Mouse (Mus musculus): ENCODE results near the gene Sfxn5. TPM values are rescaled to one million over a fixed set of nuclear protein-coding genes. Genes with fewer than 3 reads are reported as not detected.

Sfxn5 gene
- polyA plus RNA-seq, 1 experiment from 2014 or later, result 6.7 TPM

DNA sequence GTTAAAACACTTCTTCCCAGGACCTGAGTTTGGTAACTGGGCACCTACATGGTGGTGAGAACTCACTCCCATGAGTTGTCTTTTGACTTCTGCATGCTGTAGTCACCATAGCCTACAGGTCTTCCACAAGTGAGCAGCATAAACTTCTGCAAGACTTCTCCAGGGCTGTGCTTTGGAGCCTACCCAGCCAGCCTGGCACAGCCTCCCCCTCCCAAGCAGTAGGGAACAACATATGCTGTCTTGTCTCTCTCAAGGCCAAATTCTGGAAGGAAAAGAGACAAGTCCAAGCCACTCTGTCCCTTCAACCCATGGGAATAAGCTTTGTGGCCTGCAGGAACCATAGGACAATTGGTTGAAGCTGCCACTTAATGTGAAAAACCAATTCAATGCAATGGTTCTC is 11.7 kb upstream of the Sfxn5 start:
- H3K36me3 ChIP-seq, result 0 out of 2 replicates have a peak, but pooled peaks cover 2% of the 10 kb centered on the region
- H3K27me3 ChIP-seq (replicated peaks), result no peaks in the 10 kb centered on the region
- no peak overlapping the region for H3K27ac ChIP-seq
- H3K4me1 ChIP-seq (replicated peaks), result 0 out of 2 replicates have a peak, but pooled peaks cover 2% of the 10 kb centered on the region
- no peak overlapping the region for H3K4me2 ChIP-seq (replicated peaks)
- ATAC-seq, result no peak
- no peaks in the 10 kb centered on the region for H3K9me3 ChIP-seq
- H3K9ac ChIP-seq, result no peak overlapping the region
- no peak overlapping the region for H3K4me3 ChIP-seq (replicated peaks)

DNA sequence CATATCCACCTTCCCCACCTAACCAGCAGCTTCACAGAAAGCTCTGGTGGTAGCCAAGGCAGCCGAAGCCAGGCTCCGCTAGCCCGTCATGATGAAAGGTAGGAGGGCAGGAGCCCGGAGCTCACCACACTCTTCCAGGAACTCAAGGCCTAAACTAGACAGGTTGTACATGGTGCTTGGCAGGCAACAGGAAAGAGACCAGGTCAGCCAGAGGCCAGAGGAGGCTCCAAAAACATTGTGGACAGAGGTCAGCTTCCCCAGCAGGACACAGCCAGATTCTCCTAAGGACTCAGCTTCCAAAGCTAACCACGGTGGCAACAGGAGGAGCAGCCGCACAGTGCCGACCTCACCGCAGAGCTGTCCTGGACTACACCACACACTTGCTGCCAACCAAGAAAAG is 9.8 kb upstream of the Sfxn5 start:
- ATAC-seq, result no peak
- H3K4me1 ChIP-seq (replicated peaks), result no peaks in the 10 kb centered on the region
- no peaks in the 10 kb centered on the region for H3K27me3 ChIP-seq (replicated peaks)
- no peak overlapping the region for H3K27ac ChIP-seq
- H3K36me3 ChIP-seq, result 0 out of 2 replicates have a peak, but pooled peaks cover 2% of the 10 kb centered on the region
- H3K9ac ChIP-seq, result no peak overlapping the region
- H3K4me2 ChIP-seq (replicated peaks), result no peak overlapping the region
- no peak overlapping the region for H3K4me3 ChIP-seq (replicated peaks)
- H3K9me3 ChIP-seq, result no peaks in the 10 kb centered on the region
- 85% methylated on average over 8 of the region's 8 CpGs for WGBS

GRCm38 (mm10) chr6:85341814-85342501 is 8.7 kb upstream of the Sfxn5 start:
- Histone ChIP-seq H3K4me1 (replicated peaks) (no peaks in the 10 kb centered on the region), H3K9ac (no peak overlapping the region), H3K4me2 (replicated peaks) (no peak overlapping the region), H3K27ac (no peak overlapping the region), H3K4me3 (replicated peaks) (no peak overlapping the region), H3K9me3 (no peaks in the 10 kb centered on the region), H3K36me3 (0 out of 2 replicates have a peak, but pooled peaks cover 2% of the 10 kb centered on the region), H3K27me3 (replicated peaks) (no peaks in the 10 kb centered on the region)
- no peak for ATAC-seq
- 71% methylated on average over 13 of the region's 13 CpGs for WGBS

GRCm38 (mm10) chr6:85340184-85340583 is 7.0 kb upstream of the Sfxn5 start:
- WGBS, result 72% methylated on average over 12 of the region's 12 CpGs
- Histone ChIP-seq H3K4me3 (replicated peaks) (no peak overlapping the region), H3K9ac (no peak overlapping the region), H3K27me3 (replicated peaks) (no peaks in the 10 kb centered on the region), H3K4me1 (replicated peaks) (no peaks in the 10 kb centered on the region), H3K9me3 (no peaks in the 10 kb centered on the region), H3K4me2 (replicated peaks) (no peak overlapping the region), H3K27ac (no peak overlapping the region), H3K36me3 (0 out of 2 replicates have a peak, but pooled peaks cover 2% of the 10 kb centered on the region)
- no peak for ATAC-seq

DNA sequence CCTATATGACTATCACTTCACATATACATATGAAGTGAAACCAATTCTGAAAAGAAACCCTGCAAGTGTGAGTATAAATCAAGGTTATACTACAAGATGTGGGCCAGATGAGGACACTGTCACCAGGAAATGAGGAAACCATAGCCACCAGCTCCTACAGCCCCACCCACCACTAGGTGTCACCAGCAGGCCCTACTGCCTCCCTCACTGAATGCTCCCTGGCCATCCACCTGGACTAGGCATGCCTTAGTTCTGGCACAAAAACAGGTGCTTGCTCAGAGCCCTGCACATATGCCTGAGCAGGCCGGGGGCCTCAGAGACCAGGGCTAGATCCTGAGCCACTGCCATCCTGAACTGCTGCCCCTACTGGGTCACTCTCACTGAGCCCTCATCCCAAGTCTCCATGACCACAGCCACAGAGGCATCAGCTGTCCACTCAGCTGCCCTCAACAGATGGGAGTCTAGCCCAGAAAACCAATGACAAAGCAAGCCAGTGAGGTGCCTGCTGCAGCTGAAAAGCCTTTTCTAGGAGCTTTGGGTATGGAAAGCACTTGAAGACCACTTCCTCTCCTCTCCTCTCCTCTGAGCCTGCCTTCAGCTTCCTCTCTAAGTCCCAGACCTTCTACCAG is 6.2 kb upstream of the Sfxn5 start:
- H3K9ac ChIP-seq, result no peak overlapping the region
- H3K4me1 ChIP-seq (replicated peaks), result no peaks in the 10 kb centered on the region
- H3K27me3 ChIP-seq (replicated peaks), result no peaks in the 10 kb centered on the region
- H3K36me3 ChIP-seq, result 0 out of 2 replicates have a peak, but pooled peaks cover 2% of the 10 kb centered on the region
- H3K4me3 ChIP-seq (replicated peaks), result no peak overlapping the region
- no peak overlapping the region for H3K27ac ChIP-seq
- WGBS, result 65% methylated on average over 1 of the region's 1 CpGs
- no peak overlapping the region for H3K4me2 ChIP-seq (replicated peaks)
- peak; percentile 67 for ATAC-seq
- no peaks in the 10 kb centered on the region for H3K9me3 ChIP-seq

- 85% methylated on average over 9 of the region's 9 CpGs for WGBS
- H3K27me3 ChIP-seq (replicated peaks), result no peaks in the 10 kb centered on the region
- H3K9me3 ChIP-seq, result no peaks in the 10 kb centered on the region
- ATAC-seq, result no peak
- no peak overlapping the region for H3K27ac ChIP-seq
- H3K4me3 ChIP-seq (replicated peaks), result no peak overlapping the region
- H3K4me1 ChIP-seq (replicated peaks), result peaks cover 5% of the 10 kb centered on the region
- 0 out of 2 replicates have a peak, but pooled peaks cover under 1% of the 10 kb centered on the region for H3K36me3 ChIP-seq
- no peak overlapping the region for H3K9ac ChIP-seq
- no peak overlapping the region for H3K4me2 ChIP-seq (replicated peaks)
Observed at GRCm38 (mm10) chr6:85336944-85337343, 3.7 kb upstream of the Sfxn5 start.

GRCm38 (mm10) chr6:85335352-85335751 is 2.1 kb upstream of the Sfxn5 start:
- no peak overlapping the region for H3K9ac ChIP-seq
- no peaks in the 10 kb centered on the region for H3K9me3 ChIP-seq
- H3K4me3 ChIP-seq (replicated peaks), result no peak overlapping the region
- H3K36me3 ChIP-seq, result no peaks in the 10 kb centered on the region
- no peak overlapping the region for H3K4me2 ChIP-seq (replicated peaks)
- 71% methylated on average over 3 of the region's 3 CpGs for WGBS
- H3K27me3 ChIP-seq (replicated peaks), result no peaks in the 10 kb centered on the region
- H3K4me1 ChIP-seq (replicated peaks), result peaks cover 16% of the 10 kb centered on the region
- ATAC-seq, result no peak
- H3K27ac ChIP-seq, result no peak overlapping the region

DNA sequence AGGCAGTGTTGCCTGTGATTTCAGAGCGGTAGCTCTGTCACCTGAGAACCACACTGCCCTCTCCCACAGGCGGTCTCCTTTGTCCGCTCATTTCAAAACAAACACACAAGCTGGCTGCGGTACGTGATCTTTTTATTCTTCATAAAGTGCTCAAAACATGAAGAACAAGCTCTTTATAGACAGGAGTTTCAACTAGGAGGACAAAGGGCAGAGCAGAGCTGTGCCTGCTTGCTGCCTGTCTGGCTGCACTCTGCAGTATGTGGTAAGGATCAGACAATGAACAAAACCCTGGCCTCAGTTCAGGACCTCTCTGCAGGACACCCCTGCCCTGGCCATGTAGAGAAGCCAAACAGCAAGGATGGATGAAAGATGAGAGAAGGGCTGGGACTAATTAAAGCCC is 1.6 kb upstream of the Sfxn5 start:
- Histone ChIP-seq H3K4me3 (replicated peaks) (no peak overlapping the region), H3K36me3 (no peaks in the 10 kb centered on the region), H3K4me2 (replicated peaks) (no peak overlapping the region), H3K9ac (no peak overlapping the region), H3K9me3 (no peaks in the 10 kb centered on the region), H3K4me1 (replicated peaks) (peaks cover 16% of the 10 kb centered on the region), H3K27me3 (replicated peaks) (no peaks in the 10 kb centered on the region), H3K27ac (no peak overlapping the region)
- WGBS, result 64% methylated on average over 5 of the region's 5 CpGs
- no peak for ATAC-seq

DNA sequence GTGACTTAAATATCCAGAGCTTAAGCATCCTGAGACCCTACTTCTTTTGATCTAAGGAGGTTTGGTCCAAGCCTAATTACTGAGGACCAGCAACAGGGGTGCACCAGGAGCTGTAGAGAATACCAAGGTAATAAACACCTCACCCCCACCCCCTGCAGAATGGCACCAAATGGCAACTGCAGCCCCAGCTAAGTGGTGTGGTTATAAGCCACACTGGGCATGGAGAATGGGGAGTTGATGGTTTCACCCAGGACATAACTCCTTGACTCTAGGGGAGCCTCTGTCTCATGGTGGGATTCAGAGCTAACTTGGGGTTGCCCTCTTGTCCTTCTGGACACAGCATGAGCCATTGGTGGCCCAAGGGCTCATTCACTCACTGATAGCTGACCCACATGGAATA is 1.0 kb upstream of the Sfxn5 start:
- ATAC-seq, result no peak
- Histone ChIP-seq H3K4me2 (replicated peaks) (no peak overlapping the region), H3K4me1 (replicated peaks) (peaks cover 16% of the 10 kb centered on the region), H3K27me3 (replicated peaks) (no peaks in the 10 kb centered on the region), H3K9me3 (no peaks in the 10 kb centered on the region), H3K4me3 (replicated peaks) (no peak overlapping the region), H3K9ac (no peak overlapping the region), H3K27ac (no peak overlapping the region), H3K36me3 (no peaks in the 10 kb centered on the region)

GRCm38 (mm10) chr6:85333732-85334131 is 510 bp upstream of the Sfxn5 start:
- Histone ChIP-seq H3K9me3 (no peaks in the 10 kb centered on the region), H3K4me3 (replicated peaks) (peak overlapping the region; percentile 57), H3K9ac (peak overlapping the region; percentile 61), H3K4me1 (replicated peaks) (peaks cover 16% of the 10 kb centered on the region), H3K4me2 (replicated peaks) (peak overlapping the region; percentile 96), H3K27ac (peak overlapping the region; percentile 93), H3K27me3 (replicated peaks) (no peaks in the 10 kb centered on the region), H3K36me3 (no peaks in the 10 kb centered on the region)
- WGBS, result 2% methylated on average over 13 of the region's 13 CpGs
- ATAC-seq, result no peak; the same call in 1 of the 2 replicates

GRCm38 (mm10) chr6:85332351-85332999 is 747 bp downstream of the Sfxn5 start:
- Histone ChIP-seq H3K4me2 (replicated peaks) (peak overlapping the region; percentile 96), H3K27me3 (replicated peaks) (no peaks in the 10 kb centered on the region), H3K9ac (peak overlapping the region; percentile 61), H3K4me1 (replicated peaks) (peaks cover 16% of the 10 kb centered on the region), H3K9me3 (no peaks in the 10 kb centered on the region), H3K36me3 (no peaks in the 10 kb centered on the region), H3K27ac (peak overlapping the region; percentile 93; the same call in 1 of the 2 replicates), H3K4me3 (replicated peaks) (peak overlapping the region; percentile 57)
- ATAC-seq, result peak; percentile 52
- WGBS, result under 1% methylated on average over 41 of the region's 41 CpGs

- ATAC-seq, result no peak
- H3K36me3 ChIP-seq, result no peaks in the 10 kb centered on the region
- H3K4me1 ChIP-seq (replicated peaks), result peaks cover 16% of the 10 kb centered on the region
- H3K27ac ChIP-seq, result no peak overlapping the region
- H3K27me3 ChIP-seq (replicated peaks), result no peaks in the 10 kb centered on the region
- H3K4me2 ChIP-seq (replicated peaks), result peak overlapping the region; percentile 96
- no peak overlapping the region for H3K9ac ChIP-seq
- H3K4me3 ChIP-seq (replicated peaks), result peak overlapping the region; percentile 57; the same call in 1 of the 2 replicates
- WGBS, result 23% methylated on average over 8 of the region's 8 CpGs
- H3K9me3 ChIP-seq, result no peaks in the 10 kb centered on the region
Observed at GRCm38 (mm10) chr6:85331736-85332135, 1.5 kb downstream of the Sfxn5 start.
